Mouse (Mus musculus): Measurements from ENCODE around the gene Ak6. TPM values are rescaled to one million over a fixed set of nuclear protein-coding genes. Genes with fewer than 3 reads are reported as not detected.

Ak6 gene
- polyA plus RNA-seq, 1 experiment, result 50.5 TPM

- no peak for TF ChIP-seq GATA1 (IDR thresholded peaks at IDR 0.05; ENCODE audit: low read length)
Observed at GRCm38 (mm10) chr13:100642471-100643209, 8.1 kb upstream of the Ak6 start.

- TF ChIP-seq GATA1 (IDR thresholded peaks at IDR 0.05; ENCODE audit: low read length), result no peak
Observed at GRCm38 (mm10) chr13:100648223-100648622, 2.6 kb upstream of the Ak6 start.

- no peak for TF ChIP-seq GATA1 (IDR thresholded peaks at IDR 0.05; ENCODE audit: low read length)
Observed at GRCm38 (mm10) chr13:100651439-100652186, 834 bp downstream of the Ak6 start, which contains the start of gene Taf9. Gene Taf9, plus strand, starts transcription at chr13:100651579.

- no peak for TF ChIP-seq GATA1 (IDR thresholded peaks at IDR 0.05; ENCODE audit: low read length)
Observed at GRCm38 (mm10) chr13:100658091-100658490, 7.3 kb downstream of the Ak6 start.

GRCm38 (mm10) chr13:100659864-100660456 is 9.2 kb downstream of the Ak6 start:
- TF ChIP-seq GATA1 (IDR thresholded peaks at IDR 0.05; ENCODE audit: low read length), result no peak

- no peak for TF ChIP-seq GATA1 (IDR thresholded peaks at IDR 0.05; ENCODE audit: low read length)
Observed at GRCm38 (mm10) chr13:100669291-100670022, 18.7 kb downstream of the Ak6 start, which contains the start of gene Ccdc125. Gene Ccdc125, plus strand, starts transcription at chr13:100669717.

GRCm38 (mm10) chr13:100670181-100670741 is 19.5 kb downstream of the Ak6 start:
- no peak for TF ChIP-seq GATA1 (IDR thresholded peaks at IDR 0.05; ENCODE audit: low read length)

GRCm38 (mm10) chr13:100675936-100676635 is 25.3 kb downstream of the Ak6 start:
- no peak for TF ChIP-seq GATA1 (IDR thresholded peaks at IDR 0.05; ENCODE audit: low read length)

- TF ChIP-seq GATA1 (IDR thresholded peaks at IDR 0.05; ENCODE audit: low read length), result no peak
Observed at GRCm38 (mm10) chr13:100681615-100682014, 30.8 kb downstream of the Ak6 start.

- no peak for TF ChIP-seq GATA1 (IDR thresholded peaks at IDR 0.05; ENCODE audit: low read length)
Observed at GRCm38 (mm10) chr13:100682837-100683236, 32.1 kb downstream of the Ak6 start.

- no peak for TF ChIP-seq GATA1 (IDR thresholded peaks at IDR 0.05; ENCODE audit: low read length)
Observed at GRCm38 (mm10) chr13:100684355-100684754, 33.6 kb downstream of the Ak6 start.

- no peak for TF ChIP-seq GATA1 (IDR thresholded peaks at IDR 0.05; ENCODE audit: low read length)
Observed at GRCm38 (mm10) chr13:100687513-100687912, 36.7 kb downstream of the Ak6 start.

- TF ChIP-seq GATA1 (IDR thresholded peaks at IDR 0.05; ENCODE audit: low read length), result no peak
Observed at GRCm38 (mm10) chr13:100697541-100697940, 46.8 kb downstream of the Ak6 start.

GRCm38 (mm10) chr13:100698866-100699265 is 48.1 kb downstream of the Ak6 start:
- TF ChIP-seq GATA1 (IDR thresholded peaks at IDR 0.05; ENCODE audit: low read length), result no peak

- TF ChIP-seq GATA1 (IDR thresholded peaks at IDR 0.05; ENCODE audit: low read length), result no peak
Observed at GRCm38 (mm10) chr13:100703468-100703867, 52.7 kb downstream of the Ak6 start.

Data from G1E-ER4 (cell line).